Mouse (Mus musculus) embryonic fibroblast, embryonic 13.5 days (primary cell): Measurements from ENCODE around the gene 9530068E07Rik.

ENCODE experiments used
- CTCF ChIP-seq: IDR thresholded peaks from 2 replicates; pipeline ENCODE4 v1.5.1; 2011; ENCODE audit warnings: mild to moderate bottlenecking, control low read depth, low read length, moderate library complexity, borderline replicate concordance; ENCODE audit not compliant: insufficient read depth
- POLR2A ChIP-seq: IDR thresholded peaks from 2 replicates; pipeline ENCODE4 v1.6.1; 2011; ENCODE audit warnings: low read depth, mild to moderate bottlenecking, control low read depth, low read length, moderate library complexity

DNA sequence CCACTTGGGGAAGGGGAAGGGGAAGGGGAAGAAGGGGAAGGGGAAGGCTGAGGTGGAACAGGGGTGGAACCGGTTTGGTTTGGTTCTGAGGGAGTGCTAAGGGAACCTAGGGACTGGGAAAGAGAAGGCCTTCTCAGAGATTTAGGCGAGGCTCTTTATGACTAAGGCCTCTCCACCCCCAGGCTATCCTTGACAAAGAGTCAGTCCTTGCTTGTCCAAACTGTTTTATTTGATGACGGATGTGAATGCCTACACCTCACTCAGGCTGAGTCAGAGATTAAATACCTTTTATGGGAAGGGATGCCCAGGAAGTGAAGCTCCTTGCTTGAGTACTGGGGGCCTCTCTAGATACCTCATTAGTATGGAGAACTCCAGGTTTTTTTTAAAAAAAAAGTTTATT, 52.8 kb downstream of the 9530068E07Rik start:
- no peak for TF ChIP-seq CTCF
- no peak for TF ChIP-seq POLR2A
